ENCODE assay signal across 11 mouse cellular contexts in genomic region chr14:120791828-120792554, GRCm38 (mm10).
A peak's percentile ranks its signal among the peaks of the same experiment; 100 is the strongest.
DNase-seq lines count a peak whose midpoint lies in the region; TF ChIP-seq lines count a peak whose summit lies in the region.
"Had no signal": no experiment of that assay in that cellular context is flagged by ENCODE, and none has a peak within 500 bp of the region (broad histone marks: within the 10 kb centered on the region; RNA-seq: fewer than 3 reads in every experiment).

No protein-coding gene starts in this region.

- peaks cover 4% of the 10 kb centered on the region for H3K4me1 ChIP-seq in cortical plate, adult 2 months (ENCODE audit: control insufficient read depth, insufficient read depth, low read length)
- H3K4me1 ChIP-seq: embryonic facial prominence, embryonic 13.5 days; hindbrain, embryonic 12.5 days; liver, embryonic 15.5 days had no signal

- peak overlapping the region; percentile 79 for H3K27ac ChIP-seq in cortical plate, adult 2 months (ENCODE audit: insufficient read depth, low read length)
- H3K27ac ChIP-seq: embryonic facial prominence, embryonic 13.5 days; hindbrain, embryonic 12.5 days; liver, embryonic 15.5 days had no signal

- H3K4me3 ChIP-seq in cortical plate, adult 2 months (ENCODE audit: insufficient read depth, low read length) = no peak overlapping the region
- H3K4me3 ChIP-seq: embryonic facial prominence, embryonic 13.5 days; hindbrain, embryonic 12.5 days; liver, embryonic 15.5 days had no signal

- peak; percentile 65 for TF ChIP-seq CTCF in cortical plate, adult 2 months (IDR thresholded peaks at IDR 0.05; ENCODE audit: extremely low read depth, insufficient read depth, low read length)

- TF ChIP-seq POLR2A in cortical plate, adult 2 months (IDR thresholded peaks at IDR 0.05; ENCODE audit: extremely low read depth, insufficient read depth, low read length) = no peak

- DNase-seq in kidney, adult 9 months = peak; percentile 17
- DNase-seq in kidney, postnatal 25 days = no peak
- peak; percentile 29 for DNase-seq in 416B (ENCODE audit: low read depth)
- DNase-seq in B cell, adult 2 months = peak; percentile 7 to 13
- DNase-seq in left cerebral cortex, adult 11 months (ENCODE audit: low spot score) = no peak
- no peak for DNase-seq in urinary bladder, postnatal 36 days (ENCODE audit: low spot score in 2 of 2)
- DNase-seq: gastrocnemius, postnatal 36 days had no signal

Comparison
In these comparisons a context has a peak if more than half of its experiments do, and no peak if none do; other contexts are left out.
1. DNase-seq: peak in kidney, adult 9 months (single experiment), 416B (single experiment) and B cell, adult 2 months (2 of 2); none in kidney, postnatal 25 days (0 of 2), left cerebral cortex, adult 11 months (single experiment) and urinary bladder, postnatal 36 days (0 of 2).